Mouse (Mus musculus): ENCODE measurements around the gene Flcn.
A peak's percentile ranks its signal among the peaks of the same experiment; 100 is the strongest.

The Flcn gene

DNA sequence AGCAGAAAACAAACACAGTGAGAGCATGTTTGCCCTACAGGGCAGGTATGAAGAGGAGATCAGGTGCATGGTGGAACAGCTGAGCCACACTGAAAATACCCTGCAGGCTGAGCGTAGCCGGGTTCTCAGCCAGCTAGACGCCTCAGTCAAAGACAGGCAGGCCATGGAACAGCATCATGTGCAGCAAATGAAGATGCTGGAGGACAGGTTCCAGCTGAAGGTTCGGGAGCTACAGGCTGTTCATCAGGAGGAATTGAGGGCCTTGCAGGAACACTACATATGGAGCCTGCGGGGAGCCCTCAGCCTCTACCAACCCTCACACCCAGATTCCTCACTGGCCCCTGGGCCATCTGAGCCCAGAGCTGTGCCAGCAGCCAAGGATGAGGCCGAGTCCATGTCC is 49.0 kb downstream of the Flcn start:
- DNase-seq = peak; percentile 24 to 45

DNA sequence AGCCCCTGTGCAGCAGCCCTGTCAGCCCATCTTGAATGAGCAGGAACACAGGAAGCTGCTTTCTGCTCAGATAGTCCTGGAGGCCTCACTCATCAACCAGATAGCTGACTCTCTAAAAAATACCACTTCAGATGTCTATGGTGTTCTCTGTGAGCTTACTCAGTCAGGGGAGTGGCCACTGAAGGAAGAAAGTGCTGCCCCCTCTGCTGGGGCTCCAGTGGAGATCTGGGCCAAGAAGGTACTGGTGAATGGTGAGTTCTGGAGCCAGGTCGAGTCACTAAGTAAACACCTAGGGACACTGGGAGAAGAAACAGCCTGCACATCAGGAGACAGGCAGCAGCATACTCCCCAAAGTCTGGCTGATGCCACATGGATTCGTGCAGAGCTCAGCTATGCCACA is 50.2 kb downstream of the Flcn start:
- DNase-seq = no peak

DNA sequence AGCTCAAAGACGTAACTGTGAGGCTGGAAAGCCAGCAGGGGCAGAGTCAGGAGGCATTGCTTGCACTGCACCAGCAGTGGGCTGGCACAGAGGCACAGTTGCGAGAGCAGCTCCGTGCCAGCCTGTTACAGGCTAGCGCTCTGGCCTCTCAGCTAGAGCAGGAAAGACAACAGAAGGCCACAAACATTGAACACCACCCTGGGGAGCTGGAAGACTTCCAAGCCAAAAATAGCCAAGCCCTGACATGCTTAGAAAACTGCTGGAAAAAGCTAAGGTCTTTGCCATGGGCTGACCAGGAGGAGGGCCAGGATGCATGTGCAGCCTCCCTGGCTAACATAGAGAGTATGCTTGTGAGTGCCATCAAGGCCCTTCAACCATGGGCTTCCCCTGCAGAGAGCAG is 50.6 kb downstream of the Flcn start:
- DNase-seq = peak; percentile 96 to 97

DNA sequence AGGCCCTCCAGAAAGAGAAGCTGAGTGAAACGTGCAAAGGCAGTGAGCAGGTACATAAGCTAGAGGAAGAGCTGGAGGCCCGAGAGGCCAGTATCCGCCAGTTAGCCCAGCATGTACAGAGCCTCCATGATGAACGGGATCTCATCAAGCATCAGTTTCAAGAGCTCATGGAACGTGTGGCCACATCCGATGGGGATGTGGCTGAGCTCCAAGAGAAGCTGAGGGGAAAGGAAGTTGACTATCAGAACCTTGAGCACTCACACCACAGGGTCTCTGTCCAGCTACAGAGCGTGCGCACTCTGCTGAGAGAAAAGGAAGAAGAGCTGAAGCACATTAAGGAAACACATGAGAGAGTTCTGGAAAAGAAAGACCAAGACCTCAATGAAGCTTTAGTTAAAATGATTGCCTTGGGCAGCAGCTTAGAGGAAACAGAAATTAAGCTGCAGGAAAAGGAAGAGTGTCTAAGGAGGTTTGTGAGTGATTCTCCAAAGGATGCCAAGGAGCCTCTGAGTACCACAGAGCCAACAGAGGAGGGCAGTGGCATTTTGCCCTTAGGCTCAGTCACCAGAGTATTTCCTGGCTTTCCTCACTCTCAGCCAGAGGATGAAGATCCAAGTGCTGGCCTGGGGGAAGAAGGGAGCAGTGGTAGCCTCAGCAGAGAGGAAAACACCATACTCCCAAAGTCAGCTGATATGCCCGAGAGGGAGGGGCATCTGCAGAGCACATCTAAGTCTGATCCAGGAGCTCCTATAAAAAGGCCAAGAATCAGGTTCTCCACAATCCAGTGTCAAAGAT is 51.4 kb downstream of the Flcn start:
- peak; percentile 62 to 66 for DNase-seq

DNA sequence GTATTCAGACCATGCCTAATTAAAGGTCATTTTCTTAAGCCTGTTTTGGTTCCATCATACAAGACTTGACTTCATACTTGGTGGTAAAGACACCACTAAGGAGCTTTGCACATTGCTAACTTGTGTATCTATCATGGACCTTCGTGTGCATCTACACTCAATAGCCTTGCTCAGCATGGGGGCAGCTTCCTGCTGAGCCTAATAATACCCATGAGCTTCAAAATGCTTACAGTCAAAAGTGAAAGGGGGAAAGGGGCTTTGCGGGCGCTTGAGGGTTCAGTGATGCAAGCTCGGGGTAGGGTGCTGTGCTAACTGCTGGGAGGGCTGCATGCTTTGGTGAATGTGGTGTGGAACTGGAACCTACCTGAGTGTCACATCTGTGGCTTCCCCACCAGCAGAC is 53.5 kb downstream of the Flcn start:
- DNase-seq = no peak

DNA sequence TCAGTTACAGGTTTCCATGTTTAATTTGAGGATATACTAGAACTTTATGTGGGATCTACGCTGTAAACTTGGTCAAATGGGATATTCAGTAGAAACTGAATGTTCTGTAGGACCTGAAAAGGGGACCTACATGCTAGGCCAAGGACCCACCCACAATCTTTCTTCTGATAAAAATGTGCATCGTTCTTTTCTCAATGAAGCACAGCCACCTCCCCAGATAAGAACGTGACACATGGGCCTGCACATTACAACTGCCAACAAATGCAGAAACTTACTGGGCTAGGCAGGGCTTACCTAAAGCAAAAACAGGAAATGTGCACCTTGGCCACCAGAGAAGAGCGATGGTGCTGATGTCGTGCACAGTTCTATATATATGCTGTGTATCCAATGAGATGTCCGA is 55.3 kb downstream of the Flcn start:
- DNase-seq = no peak

DNA sequence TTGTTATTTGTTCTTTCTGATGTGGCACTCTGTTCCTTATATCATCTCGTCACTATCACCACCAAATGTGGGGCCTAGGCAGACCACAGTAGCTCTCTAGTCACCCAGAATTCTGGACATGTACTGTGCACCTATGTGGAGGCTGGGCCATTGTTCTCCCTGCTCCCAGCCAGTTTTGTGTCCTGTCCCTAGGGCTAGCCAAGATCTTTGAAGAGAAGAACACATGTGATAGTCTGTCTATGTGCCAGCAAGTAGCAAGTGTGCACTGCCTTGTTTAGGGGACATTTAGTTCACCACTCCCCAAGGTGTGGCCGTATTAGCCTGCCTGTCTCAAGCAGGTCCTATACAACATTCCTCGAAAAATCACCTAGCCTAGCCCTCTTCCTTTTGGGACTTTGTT is 60.8 kb downstream of the Flcn start:
- DNase-seq = no peak

DNA sequence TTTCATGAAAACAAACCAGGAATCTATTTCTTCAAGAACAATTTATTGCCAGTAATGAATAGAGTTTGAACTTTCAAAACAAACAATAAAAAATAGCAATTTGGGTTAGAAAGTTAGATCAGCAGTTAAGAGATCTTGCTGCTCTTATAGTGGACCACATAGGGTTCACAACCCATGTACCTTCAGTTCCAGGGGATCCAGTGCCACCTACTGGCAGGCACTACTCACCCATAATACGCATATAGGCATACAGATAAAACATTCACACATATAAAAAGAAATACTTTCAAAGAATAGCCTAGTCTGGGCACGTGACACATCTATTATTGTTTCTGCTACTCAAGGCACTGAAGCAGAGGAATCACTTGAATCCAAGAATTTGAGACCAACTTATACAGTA is 63.2 kb downstream of the Flcn start:
- DNase-seq = peak; percentile 73 to 76

DNA sequence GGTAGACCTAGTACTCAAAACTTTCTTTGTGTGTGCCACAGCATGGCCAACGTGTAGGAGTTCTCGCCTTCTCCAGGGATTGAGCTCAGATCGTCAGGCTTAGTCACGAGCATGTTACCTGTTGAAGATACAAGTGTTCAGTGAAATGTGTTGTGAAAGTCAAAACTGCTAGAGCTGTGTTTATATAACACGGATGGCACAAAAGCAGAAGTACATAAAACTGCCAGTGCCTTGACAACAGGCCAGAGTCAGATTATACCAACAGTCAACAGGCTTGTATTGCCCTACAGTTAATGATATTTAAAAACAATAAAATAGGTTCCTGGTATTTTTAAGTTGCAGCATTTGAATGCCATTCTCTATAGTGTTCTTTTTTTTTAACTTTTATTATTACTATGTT is 64.0 kb downstream of the Flcn start:
- DNase-seq = no peak

DNA sequence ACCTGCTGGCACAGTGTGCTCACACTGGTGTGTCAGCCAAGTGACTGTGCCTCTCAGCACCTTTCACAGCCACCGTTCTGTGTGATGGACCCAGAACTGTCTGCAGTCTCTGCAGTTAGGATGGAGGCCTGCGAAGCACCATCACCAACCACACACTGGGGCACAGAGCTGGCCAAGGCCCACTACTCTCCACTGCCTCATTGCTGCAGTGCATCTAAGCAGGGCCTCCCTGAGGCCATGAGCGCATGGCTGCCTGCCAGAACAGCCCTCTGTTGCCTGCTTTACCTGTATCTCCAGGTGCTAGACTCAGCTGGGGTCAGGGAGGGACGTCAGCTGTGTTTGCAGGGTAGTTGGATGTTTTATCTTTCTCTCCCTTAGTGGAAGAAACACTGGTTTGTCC is 65.4 kb downstream of the Flcn start:
- DNase-seq = peak in 1 of 2 experiments; percentile 33

DNA sequence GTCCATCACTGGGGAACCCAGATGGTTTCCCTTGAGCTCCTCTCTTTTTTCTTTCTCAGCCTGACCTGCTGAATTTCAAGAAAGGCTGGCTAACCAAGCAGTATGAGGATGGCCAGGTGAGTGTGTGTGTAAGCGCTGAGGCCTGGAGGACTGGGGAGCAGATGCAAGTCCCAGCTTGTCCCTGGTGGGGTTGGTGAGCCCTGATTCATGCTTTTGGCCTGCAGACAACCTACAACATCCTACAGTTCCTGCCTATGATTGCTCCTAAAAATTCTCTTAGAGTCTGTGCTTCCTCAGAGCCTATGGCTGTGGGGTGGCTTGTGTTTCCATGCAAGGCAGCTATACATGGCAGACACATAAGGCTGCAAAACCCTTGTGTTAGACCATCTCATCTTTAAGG is 66.1 kb downstream of the Flcn start:
- DNase-seq = no peak

DNA sequence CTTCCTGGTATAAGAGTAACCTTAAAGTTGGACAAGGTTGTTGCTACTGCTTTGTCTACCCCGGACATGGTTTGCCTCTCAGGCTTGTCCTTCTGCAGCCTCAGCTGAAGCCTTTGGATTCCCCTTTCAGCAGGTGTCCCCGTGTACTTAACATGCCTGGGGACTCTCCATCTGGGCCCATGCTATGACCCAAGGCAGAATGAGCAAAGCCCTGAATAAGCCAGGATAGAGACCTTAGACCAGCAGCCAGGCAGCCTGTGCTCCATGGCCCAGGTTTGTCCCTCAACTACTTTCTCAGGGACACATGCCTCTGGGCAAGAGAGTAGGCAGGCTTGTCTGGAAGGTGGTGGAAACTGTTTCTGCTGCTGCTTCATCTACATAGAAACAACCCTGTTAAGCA is 66.5 kb downstream of the Flcn start:
- DNase-seq = no peak

DNA sequence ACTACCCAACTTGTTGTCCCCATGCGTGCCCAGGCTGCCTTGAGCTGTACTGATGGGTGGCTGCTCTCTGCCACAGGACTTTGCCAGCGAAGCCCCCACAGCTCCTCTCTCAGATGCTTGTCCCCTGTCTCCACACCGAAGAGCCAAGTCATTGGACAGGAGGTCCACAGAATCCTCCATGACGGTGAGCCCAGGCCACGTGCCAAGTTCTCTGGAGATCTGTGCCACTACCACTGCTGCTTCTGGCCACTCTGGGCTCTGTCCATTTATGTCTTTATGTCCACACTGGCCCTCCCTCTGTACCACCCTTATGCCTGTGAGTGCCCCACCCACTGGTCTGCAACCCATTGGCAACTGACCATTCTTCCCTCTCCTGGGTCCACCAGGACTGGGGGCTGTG is 67.9 kb downstream of the Flcn start:
- peak; percentile 20 to 38 for DNase-seq

All from cerebellum, postnatal 10 days (tissue).